Mouse (Mus musculus): Measurements from ENCODE around the gene 4930470P17Rik. TPM values are rescaled to one million over a fixed set of nuclear protein-coding genes. Genes with fewer than 3 reads are reported as not detected.

The 4930470P17Rik gene
- polyA plus RNA-seq, 1 experiment, result not detected

- TF ChIP-seq TAL1 (IDR thresholded peaks at IDR 0.05; ENCODE audit: low read length), result no peak
- TF ChIP-seq GATA1 (IDR thresholded peaks at IDR 0.05; ENCODE audit: low read length), result no peak
- Histone ChIP-seq H3K36me3 (ENCODE audit: control insufficient read depth) (no peaks in the 10 kb centered on the region), H3K27me3 (ENCODE audit: control insufficient read depth) (no peaks in the 10 kb centered on the region), H3K4me3 (replicated peaks) (no peak overlapping the region), H3K4me1 (ENCODE audit: control insufficient read depth) (no peaks in the 10 kb centered on the region), H3K9me3 (ENCODE audit: control insufficient read depth, low read length) (peaks cover 12% of the 10 kb centered on the region)
Observed at GRCm38 (mm10) chr2:170592161-170592560, 9.7 kb downstream of the 4930470P17Rik start.

GRCm38 (mm10) chr2:170588369-170588900, 13.4 kb downstream of the 4930470P17Rik start:
- H3K36me3 ChIP-seq (ENCODE audit: control insufficient read depth), result no peaks in the 10 kb centered on the region
- TF ChIP-seq TAL1 (IDR thresholded peaks at IDR 0.05; ENCODE audit: low read length) (no peak), GATA1 (IDR thresholded peaks at IDR 0.05; ENCODE audit: low read length) (no peak)
- H3K27me3 ChIP-seq (ENCODE audit: control insufficient read depth), result no peaks in the 10 kb centered on the region
- H3K4me3 ChIP-seq (replicated peaks), result no peak overlapping the region
- H3K9me3 ChIP-seq (ENCODE audit: control insufficient read depth, low read length), result peaks cover 12% of the 10 kb centered on the region
- H3K4me1 ChIP-seq (ENCODE audit: control insufficient read depth), result no peaks in the 10 kb centered on the region

- peaks cover 28% of the 10 kb centered on the region for H3K9me3 ChIP-seq (ENCODE audit: control insufficient read depth, low read length)
- no peaks in the 10 kb centered on the region for H3K4me1 ChIP-seq (ENCODE audit: control insufficient read depth)
- no peaks in the 10 kb centered on the region for H3K36me3 ChIP-seq (ENCODE audit: control insufficient read depth)
- no peak overlapping the region for H3K4me3 ChIP-seq (replicated peaks)
- TF ChIP-seq TAL1 (IDR thresholded peaks at IDR 0.05; ENCODE audit: low read length) (no peak; the same call in 2 of the 3 replicates), GATA1 (IDR thresholded peaks at IDR 0.05; ENCODE audit: low read length) (no peak)
- H3K27me3 ChIP-seq (ENCODE audit: control insufficient read depth), result no peaks in the 10 kb centered on the region
Observed at GRCm38 (mm10) chr2:170584678-170585077, 17.1 kb downstream of the 4930470P17Rik start.

- H3K27me3 ChIP-seq (ENCODE audit: control insufficient read depth), result no peaks in the 10 kb centered on the region
- H3K4me1 ChIP-seq (ENCODE audit: control insufficient read depth), result no peaks in the 10 kb centered on the region
- no peak overlapping the region for H3K4me3 ChIP-seq (replicated peaks)
- TF ChIP-seq TAL1 (IDR thresholded peaks at IDR 0.05; ENCODE audit: low read length), result no peak
- no peak for TF ChIP-seq GATA1 (IDR thresholded peaks at IDR 0.05; ENCODE audit: low read length)
- no peaks in the 10 kb centered on the region for H3K36me3 ChIP-seq (ENCODE audit: control insufficient read depth)
- peaks cover 53% of the 10 kb centered on the region for H3K9me3 ChIP-seq (ENCODE audit: control insufficient read depth, low read length)
Observed at GRCm38 (mm10) chr2:170579551-170579950, 22.3 kb downstream of the 4930470P17Rik start.

GRCm38 (mm10) chr2:170578588-170578987, 23.2 kb downstream of the 4930470P17Rik start:
- no peaks in the 10 kb centered on the region for H3K36me3 ChIP-seq (ENCODE audit: control insufficient read depth)
- H3K27me3 ChIP-seq (ENCODE audit: control insufficient read depth), result no peaks in the 10 kb centered on the region
- H3K4me3 ChIP-seq (replicated peaks), result no peak overlapping the region
- H3K9me3 ChIP-seq (ENCODE audit: control insufficient read depth, low read length), result peaks cover 50% of the 10 kb centered on the region
- TF ChIP-seq TAL1 (IDR thresholded peaks at IDR 0.05; ENCODE audit: low read length), result no peak
- no peak for TF ChIP-seq GATA1 (IDR thresholded peaks at IDR 0.05; ENCODE audit: low read length)
- no peaks in the 10 kb centered on the region for H3K4me1 ChIP-seq (ENCODE audit: control insufficient read depth)

DNA sequence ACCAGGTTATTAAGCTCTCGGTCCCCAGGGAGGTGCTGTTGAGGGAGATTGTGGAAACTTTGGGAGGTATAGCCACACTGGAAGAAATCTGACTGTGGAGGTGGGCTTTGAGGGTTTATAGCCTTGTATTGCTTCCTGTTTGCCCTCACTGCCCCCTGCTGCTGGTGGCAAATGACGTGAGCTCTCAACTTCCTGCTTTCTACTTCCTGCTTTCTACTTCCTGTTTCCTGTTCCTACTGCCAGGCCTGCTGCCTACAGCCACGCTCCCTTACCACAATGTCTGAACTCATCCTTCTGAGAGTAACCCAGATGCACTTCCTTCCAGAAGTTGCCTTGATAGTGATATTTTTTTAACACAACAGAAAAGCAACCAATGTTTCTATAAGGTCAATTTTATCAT, 24.3 kb downstream of the 4930470P17Rik start:
- Histone ChIP-seq H3K4me3 (replicated peaks) (no peak overlapping the region), H3K9me3 (ENCODE audit: control insufficient read depth, low read length) (peaks cover 46% of the 10 kb centered on the region), H3K27me3 (ENCODE audit: control insufficient read depth) (no peaks in the 10 kb centered on the region), H3K4me1 (ENCODE audit: control insufficient read depth) (no peaks in the 10 kb centered on the region), H3K36me3 (ENCODE audit: control insufficient read depth) (no peaks in the 10 kb centered on the region)
- TF ChIP-seq TAL1 (IDR thresholded peaks at IDR 0.05; ENCODE audit: low read length) (no peak), GATA1 (IDR thresholded peaks at IDR 0.05; ENCODE audit: low read length) (no peak)

GRCm38 (mm10) chr2:170576077-170576476, 25.7 kb downstream of the 4930470P17Rik start:
- no peak for TF ChIP-seq GATA1 (IDR thresholded peaks at IDR 0.05; ENCODE audit: low read length)
- TF ChIP-seq TAL1 (IDR thresholded peaks at IDR 0.05; ENCODE audit: low read length), result no peak
- Histone ChIP-seq H3K36me3 (ENCODE audit: control insufficient read depth) (no peaks in the 10 kb centered on the region), H3K4me1 (ENCODE audit: control insufficient read depth) (no peaks in the 10 kb centered on the region), H3K27me3 (ENCODE audit: control insufficient read depth) (no peaks in the 10 kb centered on the region), H3K9me3 (ENCODE audit: control insufficient read depth, low read length) (peaks cover 41% of the 10 kb centered on the region), H3K4me3 (replicated peaks) (no peak overlapping the region)

DNA sequence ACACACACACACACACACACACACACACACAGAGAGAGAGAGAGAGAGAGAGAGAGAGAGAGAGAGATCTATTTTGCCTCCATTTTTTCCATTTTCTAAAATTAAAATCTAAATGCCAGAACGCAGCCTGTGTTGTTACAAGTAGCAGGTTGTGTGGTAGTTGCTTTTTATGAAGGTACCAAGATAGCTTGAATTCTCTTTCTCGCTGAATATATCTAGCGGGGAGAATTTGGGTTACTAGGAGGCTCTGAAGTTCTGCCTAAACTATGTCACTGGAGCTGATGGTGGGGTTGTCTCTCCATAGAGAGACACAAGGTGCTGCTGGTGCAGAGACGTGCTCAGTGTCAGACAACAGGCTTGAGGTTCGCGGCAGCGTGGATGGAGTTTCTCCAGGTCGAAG, 36.8 kb downstream of the 4930470P17Rik start:
- Histone ChIP-seq H3K9me3 (ENCODE audit: control insufficient read depth, low read length) (peaks cover 15% of the 10 kb centered on the region; the same call in 1 of the 2 replicates), H3K36me3 (ENCODE audit: control insufficient read depth) (no peaks in the 10 kb centered on the region), H3K4me3 (replicated peaks) (no peak overlapping the region), H3K27me3 (ENCODE audit: control insufficient read depth) (no peaks in the 10 kb centered on the region), H3K4me1 (ENCODE audit: control insufficient read depth) (no peaks in the 10 kb centered on the region)
- TF ChIP-seq GATA1 (IDR thresholded peaks at IDR 0.05; ENCODE audit: low read length), result no peak
- no peak for TF ChIP-seq TAL1 (IDR thresholded peaks at IDR 0.05; ENCODE audit: low read length)

- no peak for TF ChIP-seq TAL1 (IDR thresholded peaks at IDR 0.05; ENCODE audit: low read length)
- TF ChIP-seq GATA1 (IDR thresholded peaks at IDR 0.05; ENCODE audit: low read length), result no peak
- Histone ChIP-seq H3K9me3 (ENCODE audit: control insufficient read depth, low read length) (peaks cover 15% of the 10 kb centered on the region; the same call in 1 of the 2 replicates), H3K36me3 (ENCODE audit: control insufficient read depth) (no peaks in the 10 kb centered on the region), H3K4me1 (ENCODE audit: control insufficient read depth) (no peaks in the 10 kb centered on the region), H3K4me3 (replicated peaks) (no peak overlapping the region), H3K27me3 (ENCODE audit: control insufficient read depth) (no peaks in the 10 kb centered on the region)
Observed at GRCm38 (mm10) chr2:170563956-170564855, 37.6 kb downstream of the 4930470P17Rik start.
